Mouse (Mus musculus) gastrocnemius, adult 2 months (tissue): ENCODE measurements at regions not wholly inside any gene's neighbourhood (a gene's known extent, or its start where the extent isn't known, plus 50 kb on each side); places are given as distances from the start of the nearest gene placed in this dataset.

ENCODE experiments used
- DNase-seq: peaks from one replicate; pipeline ENCODE4 v3.0.0; 2022
- H3K27ac ChIP-seq: fragments of 200-600 bp; 2 replicates; pipeline ENCODE4 v1.8.1; 2022; ENCODE audit warnings: mild to moderate bottlenecking
- H3K4me3 ChIP-seq: fragments of 200-600 bp; 2 replicates; pipeline ENCODE4 v1.8.1; 2022; ENCODE audit warnings: mild to moderate bottlenecking, moderate library complexity
- CTCF ChIP-seq: fragments of 200-600 bp; IDR thresholded peaks from 2 replicates; pipeline ENCODE4 v1.8.1; 2022; ENCODE audit warnings: antibody characterized with exemption, mild to moderate bottlenecking, moderate library complexity
- intact Hi-C: fragments of 180-260 bp; cut with DNase I; formaldehyde crosslinking; loops from one replicate; pipeline ENCODE4 v1.15.1; 2025

- intact Hi-C loops, result loop anchor here (5.0 kb wide), 1 partner anchor 644 kb away; no protein-coding TSS in a partner anchor
- no peak for DNase-seq
- Histone ChIP-seq H3K27ac (no peak overlapping the region), H3K4me3 (no peak overlapping the region)
- TF ChIP-seq CTCF, result no peak
Observed at GRCm38 (mm10) chr5:75850855-75851254, 127.4 kb downstream of the Kdr start.

DNA sequence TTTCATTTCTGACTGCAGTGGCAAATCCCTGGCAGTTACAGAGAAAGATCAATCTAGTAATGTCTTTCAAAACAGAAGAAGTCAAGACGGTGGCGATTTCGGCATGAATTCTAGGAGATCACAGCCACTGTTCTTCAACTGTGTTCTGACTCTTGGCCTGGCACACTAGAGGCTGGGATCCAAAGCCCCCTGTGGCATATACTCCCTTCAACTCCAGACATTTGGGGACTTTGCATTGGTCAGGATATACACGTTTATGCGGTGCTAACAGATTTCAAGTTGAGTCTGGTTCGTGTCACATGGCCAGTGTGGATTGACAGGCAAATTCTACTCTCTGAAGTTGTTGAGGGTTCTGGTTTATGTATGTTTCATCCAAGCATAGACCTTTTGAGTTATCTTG is 130.3 kb downstream of the Kdr start:
- intact Hi-C loops, result loop anchor here (10.0 kb wide), 1 partner anchor 273 kb away; the partner anchor contains the start of gene Kit
- no peak for DNase-seq
- no peak for TF ChIP-seq CTCF
- Histone ChIP-seq H3K27ac (no peak overlapping the region), H3K4me3 (no peak overlapping the region)

GRCm38 (mm10) chr5:75847341-75847740 is 130.9 kb downstream of the Kdr start:
- no peak overlapping the region for H3K27ac ChIP-seq
- no peak for TF ChIP-seq CTCF
- intact Hi-C loops, result loop anchor here (10.0 kb wide), 1 partner anchor 273 kb away; the partner anchor contains the start of gene Kit
- H3K4me3 ChIP-seq, result no peak overlapping the region
- DNase-seq, result no peak

DNA sequence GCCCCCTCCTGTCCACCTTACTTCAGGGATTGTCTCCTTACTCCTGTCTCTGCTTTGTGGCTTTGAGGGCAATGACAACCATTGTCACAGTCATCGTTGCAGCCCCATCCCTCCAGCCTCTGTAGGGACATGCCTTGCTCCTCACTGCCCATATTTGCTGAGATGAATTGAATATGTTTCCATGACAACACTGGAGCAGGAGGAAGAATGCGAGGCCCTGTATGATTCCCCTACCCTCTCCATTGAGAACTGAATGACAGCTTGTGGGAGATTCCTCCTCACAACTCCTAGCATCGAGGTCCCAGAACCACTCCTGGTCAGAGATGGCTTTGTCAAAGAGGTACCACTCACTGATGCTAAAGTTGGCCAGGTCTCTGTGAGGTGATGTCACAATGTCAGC is 132.2 kb downstream of the Kdr start:
- Histone ChIP-seq H3K27ac (no peak overlapping the region), H3K4me3 (no peak overlapping the region)
- DNase-seq, result no peak
- TF ChIP-seq CTCF, result no peak
- intact Hi-C loops, result loop anchor here (10.0 kb wide), 1 partner anchor 271 kb away; the partner anchor contains the start of gene Kit

DNA sequence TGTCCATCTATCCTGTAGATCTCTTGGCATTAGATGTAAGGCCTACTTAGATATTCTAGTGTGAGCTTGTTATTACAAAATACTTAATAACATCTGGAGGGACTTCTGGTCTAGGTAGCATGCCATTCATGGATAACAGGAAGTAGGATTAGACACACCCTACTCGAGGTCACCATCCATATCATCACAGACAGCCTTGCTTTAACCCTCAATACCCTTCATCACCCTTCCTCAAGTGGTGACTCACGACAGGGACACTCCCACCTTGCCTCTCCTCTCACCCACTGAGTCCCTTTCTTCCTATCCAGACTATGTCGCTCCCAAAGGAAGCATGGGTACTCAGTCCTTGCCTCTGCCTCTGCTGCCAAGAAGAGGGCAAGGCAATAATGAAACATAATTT is 134.5 kb downstream of the Kdr start:
- intact Hi-C loops, result loop anchor here (10.0 kb wide), 1 partner anchor 269 kb away; the partner anchor contains the start of gene Kit

GRCm38 (mm10) chr5:75840421-75840820 is 137.8 kb downstream of the Kdr start:
- Histone ChIP-seq H3K27ac (no peak overlapping the region), H3K4me3 (no peak overlapping the region)
- no peak for DNase-seq
- no peak for TF ChIP-seq CTCF
- intact Hi-C loops, result loop anchor here (10.0 kb wide), 1 partner anchor 266 kb away; the partner anchor contains the start of gene Kit

More for the DNA sequence above, 134.5 kb downstream of the Kdr start:
- Histone ChIP-seq H3K27ac (no peak overlapping the region), H3K4me3 (no peak overlapping the region)
- no peak for DNase-seq
- no peak for TF ChIP-seq CTCF

DNA sequence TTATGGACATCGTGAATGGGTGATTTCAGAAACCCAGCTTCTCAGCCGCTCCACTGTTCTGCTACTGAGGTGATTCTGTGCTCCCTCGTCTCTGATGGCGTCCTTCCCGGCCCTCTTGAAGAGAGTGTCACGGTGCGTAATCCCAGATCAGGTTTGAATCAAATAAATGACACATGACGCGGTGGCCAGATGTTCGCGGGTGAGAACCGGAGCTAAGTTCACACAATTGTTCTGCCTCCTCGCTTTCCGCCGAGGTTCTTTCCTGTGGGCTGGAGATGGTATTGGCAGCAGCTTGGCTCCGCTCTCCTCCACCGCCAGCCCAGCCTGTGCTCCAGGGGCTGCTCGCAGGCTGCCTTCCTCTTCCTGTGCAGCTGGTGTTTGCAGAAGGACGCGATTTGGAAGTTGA is 142.7 kb downstream of the Kdr start:
- intact Hi-C loops, result no loop called here
- TF ChIP-seq CTCF, result no peak
- H3K27ac ChIP-seq, result peak overlapping the region; percentile 81

DNA sequence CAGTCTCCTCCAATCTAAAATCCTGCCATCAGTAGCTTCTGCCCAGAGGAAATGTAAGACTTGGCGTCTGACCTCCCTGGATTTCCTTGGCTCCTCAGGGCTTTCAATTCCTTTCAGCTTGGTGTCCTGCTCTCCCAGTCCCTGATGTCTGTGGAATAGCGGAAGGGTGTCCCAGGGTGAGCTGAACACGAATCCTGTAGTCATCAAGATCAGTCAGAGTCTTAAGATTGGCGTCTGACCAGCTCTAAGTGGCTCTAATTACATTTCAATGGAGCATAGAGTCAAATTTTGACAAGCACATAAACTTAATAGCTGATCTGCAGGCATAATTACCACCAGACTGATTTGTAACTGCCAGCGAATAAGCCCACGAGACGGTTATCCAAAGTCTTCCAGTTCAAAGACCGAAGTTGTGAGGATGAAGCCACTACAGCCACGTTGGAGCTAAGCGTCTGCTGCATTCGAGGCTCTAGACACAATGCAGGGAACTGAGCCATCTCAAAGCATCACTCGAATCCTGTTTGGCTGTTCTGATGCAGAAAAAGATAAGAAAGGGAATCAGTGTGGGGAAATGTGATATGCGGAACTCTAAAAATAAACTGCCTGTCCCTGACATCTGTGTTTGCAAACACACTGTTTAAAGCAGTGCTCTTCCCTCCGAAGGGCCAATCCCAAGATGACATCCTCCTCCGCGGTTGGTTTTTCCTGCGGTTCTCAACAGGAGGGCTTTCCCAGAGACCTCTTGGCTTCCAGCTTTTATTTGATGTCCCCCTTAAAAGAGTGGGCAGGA is 143.3 kb downstream of the Kdr start:
- Histone ChIP-seq H3K27ac (peak overlapping the region; percentile 81), H3K4me3 (peak overlapping the region; percentile 60)
- intact Hi-C loops, result no loop called here
- DNase-seq, result no peak
- no peak for TF ChIP-seq CTCF

More for the DNA sequence above, 142.7 kb downstream of the Kdr start:
- peak; percentile 51 for DNase-seq
- peak overlapping the region; percentile 60 for H3K4me3 ChIP-seq

- H3K4me3 ChIP-seq, result no peak overlapping the region
- intact Hi-C loops, result no loop called here
- TF ChIP-seq CTCF, result no peak
- no peak overlapping the region for H3K27ac ChIP-seq
- DNase-seq, result no peak
Observed at GRCm38 (mm10) chr5:75832341-75832740, 145.9 kb downstream of the Kdr start.

- TF ChIP-seq CTCF, result no peak
- intact Hi-C loops, result no loop called here
- Histone ChIP-seq H3K27ac (no peak overlapping the region), H3K4me3 (no peak overlapping the region)
- DNase-seq, result no peak
Observed at GRCm38 (mm10) chr5:75829850-75830625, 148.2 kb downstream of the Kdr start.

DNA sequence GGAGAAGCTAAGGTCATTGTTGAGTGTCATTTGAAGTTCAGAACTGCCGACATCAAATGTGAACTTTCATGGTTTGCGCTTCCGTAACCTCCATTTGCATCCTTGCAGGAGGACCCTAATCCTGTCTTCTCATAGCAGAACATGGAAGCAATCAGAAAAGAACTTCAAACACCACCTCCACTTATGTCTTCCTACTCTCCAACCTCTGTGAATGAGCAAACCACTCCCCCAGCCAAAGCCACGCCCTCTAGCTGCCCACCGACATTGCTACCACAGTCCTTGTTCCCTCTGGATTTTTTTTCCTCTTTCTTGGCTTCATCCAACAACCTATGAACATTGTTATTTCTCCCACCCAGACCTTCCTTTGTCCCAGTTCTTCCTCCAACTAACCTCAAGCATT is 149.9 kb downstream of the Kdr start:
- intact Hi-C loops, result no loop called here
- Histone ChIP-seq H3K4me3 (no peak overlapping the region), H3K27ac (no peak overlapping the region)
- DNase-seq, result no peak
- TF ChIP-seq CTCF, result no peak

DNA sequence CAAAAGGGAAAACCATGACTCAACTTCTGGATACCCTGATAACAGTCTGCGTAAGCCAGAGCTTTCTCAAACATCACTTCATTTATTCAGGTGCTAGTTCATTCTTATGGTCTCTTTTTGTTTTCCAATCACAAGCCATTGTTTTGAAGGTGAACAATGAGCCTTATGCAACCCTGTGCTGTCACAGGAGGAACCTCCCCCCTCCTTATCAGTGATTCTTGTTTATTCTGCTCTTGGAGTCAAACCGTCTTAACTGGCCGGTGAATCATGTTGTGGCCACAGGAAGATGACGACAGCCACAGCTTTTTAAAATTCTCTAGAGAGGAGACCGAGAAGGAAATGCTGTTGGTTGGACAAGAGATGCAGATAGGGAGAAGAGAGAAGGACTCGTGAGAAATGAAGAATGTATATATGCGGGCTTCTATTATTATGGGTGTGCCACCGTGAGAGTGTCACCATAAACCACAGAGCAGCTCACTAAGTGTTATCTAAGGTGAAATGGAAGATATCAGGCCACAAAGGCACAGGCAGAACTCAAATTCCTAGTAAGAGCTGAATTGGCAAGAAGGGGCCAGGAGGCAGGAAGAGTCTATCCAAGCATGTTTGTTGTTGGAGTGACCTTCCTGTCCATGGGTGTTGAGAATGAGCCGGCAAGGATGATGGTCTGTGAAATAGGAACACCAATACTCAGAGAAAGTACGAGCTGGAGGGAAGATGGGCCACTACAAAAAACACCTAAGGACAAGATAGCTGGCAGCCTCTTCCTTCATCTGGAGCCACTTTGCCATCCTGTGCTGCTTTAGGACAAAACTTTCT is 151.8 kb downstream of the Kdr start:
- no peak for DNase-seq
- intact Hi-C loops, result no loop called here
- no peak for TF ChIP-seq CTCF
- H3K4me3 ChIP-seq, result no peak overlapping the region
- no peak overlapping the region for H3K27ac ChIP-seq
